Comparison of ENCODE assay signal across 12 mouse cellular contexts in genomic region chr5:101091027-101091598, GRCm38 (mm10).
DNase-seq lines count a peak whose midpoint lies in the region; ATAC-seq and TF ChIP-seq lines count a peak whose summit lies in the region.
"Had no signal": no experiment of that assay in that cellular context is flagged by ENCODE, and none has a peak within 500 bp of the region (broad histone marks: within the 10 kb centered on the region; RNA-seq: fewer than 3 reads in every experiment).

No protein-coding gene starts in this region.

- no peak for TF ChIP-seq CTCF in forebrain, postnatal 0 days (IDR thresholded peaks at IDR 0.05; ENCODE audit: low read depth)
- TF ChIP-seq CTCF in liver, postnatal 0 days (IDR thresholded peaks at IDR 0.05; ENCODE audit: low read depth) = no peak

- H3K4me3 ChIP-seq in forebrain, postnatal 0 days (ENCODE audit: low read depth, low read length) = peak overlapping the region; percentile 18
- no peak overlapping the region; the same call in 1 of the 2 replicates for H3K4me3 ChIP-seq in neural tube, embryonic 13.5 days
- no peak overlapping the region for H3K4me3 ChIP-seq in liver, postnatal 0 days (ENCODE audit: low read depth, low read length)
- H3K4me3 ChIP-seq: embryonic facial prominence, embryonic 10.5 days had no signal

- H3K27ac ChIP-seq in forebrain, postnatal 0 days (ENCODE audit: low read depth, low read length) = peak overlapping the region; percentile 46
- peak overlapping the region; percentile 85 for H3K27ac ChIP-seq in neural tube, embryonic 13.5 days (replicated peaks)
- H3K27ac ChIP-seq in liver, postnatal 0 days (ENCODE audit: low read depth) = no peak overlapping the region
- H3K27ac ChIP-seq: embryonic facial prominence, embryonic 10.5 days had no signal

- H3K4me1 ChIP-seq in forebrain, postnatal 0 days (ENCODE audit: insufficient read depth) = no peaks in the 10 kb centered on the region; the same call in 1 of the 2 replicates
- H3K4me1 ChIP-seq in neural tube, embryonic 13.5 days (replicated peaks) = peaks cover 22% of the 10 kb centered on the region
- no peaks in the 10 kb centered on the region for H3K4me1 ChIP-seq in liver, postnatal 0 days (ENCODE audit: insufficient read depth)
- H3K4me1 ChIP-seq: embryonic facial prominence, embryonic 10.5 days had no signal

- 12% methylated on average over 21 of the region's 21 CpGs for WGBS in forebrain, postnatal 0 days
- WGBS in neural tube, embryonic 13.5 days = 23% methylated on average over 21 of the region's 21 CpGs
- WGBS in liver, postnatal 0 days (ENCODE audit: insufficient replicate concordance) = 70% methylated on average over 21 of the region's 21 CpGs

- peak overlapping the region; percentile 19; the same call in 1 of the 2 replicates for H3K9ac ChIP-seq in forebrain, postnatal 0 days
- peak overlapping the region; percentile 1; the same call in 1 of the 2 replicates for H3K9ac ChIP-seq in neural tube, embryonic 13.5 days
- no peak overlapping the region for H3K9ac ChIP-seq in liver, postnatal 0 days (replicated peaks)

- H3K9me3 ChIP-seq in forebrain, postnatal 0 days (ENCODE audit: low read length) = no peaks in the 10 kb centered on the region
- no peaks in the 10 kb centered on the region for H3K9me3 ChIP-seq in neural tube, embryonic 13.5 days
- H3K9me3 ChIP-seq in liver, postnatal 0 days (ENCODE audit: low read length) = no peaks in the 10 kb centered on the region
- H3K9me3 ChIP-seq: embryonic facial prominence, embryonic 10.5 days had no signal

- DNase-seq in layer of hippocampus, postnatal 10 days (ENCODE audit: low spot score in 2 of 2) = peak; percentile 15 to 30
- no peak for DNase-seq in layer of hippocampus, adult 9-10 months (ENCODE audit: low spot score)
- DNase-seq in brain, adult 2 months (ENCODE audit: low read depth, low spot score) = peak; percentile 33
- peak; percentile 78 for DNase-seq in forebrain, postnatal 0 days
- DNase-seq in liver, postnatal 0 days = no peak
- no peak for DNase-seq in gastrocnemius, adult 18-20 months (ENCODE audit: low spot score)
- DNase-seq: cerebellum, adult 18-20 months; heart, postnatal 36 days; kidney, postnatal 36 days; spleen, adult 18-20 months had no signal

- H3K27me3 ChIP-seq in forebrain, postnatal 0 days (ENCODE audit: insufficient read depth, low read length) = no peaks in the 10 kb centered on the region
- H3K27me3 ChIP-seq in neural tube, embryonic 13.5 days = no peaks in the 10 kb centered on the region
- no peaks in the 10 kb centered on the region for H3K27me3 ChIP-seq in liver, postnatal 0 days (ENCODE audit: insufficient read depth, low read length)

- peak overlapping the region; percentile 44 for H3K4me2 ChIP-seq in forebrain, postnatal 0 days (ENCODE audit: low read depth)
- H3K4me2 ChIP-seq in neural tube, embryonic 13.5 days = peak overlapping the region; percentile 30
- H3K4me2 ChIP-seq in liver, postnatal 0 days (ENCODE audit: low read depth, low read length) = no peak overlapping the region

- TF ChIP-seq EP300 in liver, postnatal 0 days (IDR thresholded peaks at IDR 0.05; ENCODE audit: low read depth) = no peak

- ATAC-seq in forebrain, postnatal 0 days = peak; percentile 90
- peak; percentile 86 for ATAC-seq in neural tube, embryonic 13.5 days (ENCODE audit: low read depth)
- ATAC-seq in liver, postnatal 0 days = no peak

- no peaks in the 10 kb centered on the region for H3K36me3 ChIP-seq in forebrain, postnatal 0 days (ENCODE audit: insufficient read depth)
- H3K36me3 ChIP-seq in neural tube, embryonic 13.5 days = no peaks in the 10 kb centered on the region
- no peaks in the 10 kb centered on the region for H3K36me3 ChIP-seq in liver, postnatal 0 days (replicated peaks; ENCODE audit: insufficient read depth, low read length)
- H3K36me3 ChIP-seq: embryonic facial prominence, embryonic 10.5 days had no signal

Comparison
In these comparisons a context has a peak if more than half of its experiments do, and no peak if none do; other contexts are left out.
1. DNase-seq: peak in layer of hippocampus, postnatal 10 days (2 of 2), brain, adult 2 months (single experiment) and forebrain, postnatal 0 days (single experiment); none in layer of hippocampus, adult 9-10 months (single experiment), liver, postnatal 0 days (single experiment) and gastrocnemius, adult 18-20 months (single experiment).